Mouse (Mus musculus): ENCODE results near the gene Rps21.

- no peak for TF ChIP-seq CTCF (IDR thresholded peaks at IDR 0.05; ENCODE audit: insufficient read depth, low read depth, low read length)
- TF ChIP-seq POLR2A (IDR thresholded peaks at IDR 0.05; ENCODE audit: insufficient read depth, low read depth, low read length) = no peak
Measured at GRCm38 (mm10) chr2:180288966-180289365, 31.8 kb downstream of the Rps21 start.
